Mouse (Mus musculus) thymus, adult 2 months (tissue): Measurements from ENCODE around the gene Gm16451.
"Not testable (repeated sequence)": the region's sequence is repeated elsewhere in the genome, so short reads cannot be mapped to it uniquely, and the experiment has no call there.

Experiments used
- CTCF ChIP-seq: fragments of 200-500 bp; IDR thresholded peaks from 2 replicates; pipeline ENCODE4 v1.5.1; 2012; ENCODE audit warnings: mild to moderate bottlenecking, control low read depth, low read length, moderate library complexity, borderline replicate concordance; ENCODE audit not compliant: control insufficient read depth, poor library complexity, insufficient read depth; ENCODE audit errors: extremely low read depth
- POLR2A ChIP-seq: fragments of 200-500 bp; IDR thresholded peaks from 2 replicates; pipeline ENCODE4 v1.6.1; 2012; ENCODE audit warnings: mild to moderate bottlenecking, low read length, control low read depth, moderate library complexity; ENCODE audit not compliant: control insufficient read depth, poor library complexity, insufficient read depth; ENCODE audit errors: extremely low read depth

DNA sequence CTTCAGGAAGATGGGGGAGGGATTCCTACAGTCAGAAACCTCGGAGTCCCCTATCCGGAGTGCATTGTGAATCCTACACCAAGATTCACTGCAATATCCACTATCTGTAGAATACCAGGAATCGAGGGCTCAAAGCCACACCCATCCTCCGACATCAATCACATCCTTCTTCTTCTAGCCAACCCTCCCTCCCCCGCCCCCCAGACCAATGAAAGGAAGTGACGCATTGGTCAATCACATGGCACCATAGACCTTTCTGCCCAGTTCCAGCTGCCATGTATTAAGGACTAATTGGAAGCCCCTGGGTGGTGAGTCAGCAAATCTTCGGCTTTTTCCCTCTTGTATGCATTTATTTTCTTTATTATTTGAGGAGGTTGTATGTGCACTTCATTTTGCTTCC, 49.3 kb downstream of the Gm16451 start, which contains the start of gene Vmn1r139:
- not testable (repeated sequence) for TF ChIP-seq CTCF, POLR2A
